Mouse (Mus musculus) thymus, adult 2 months (tissue): ENCODE results near the gene Kmt2e. TPM values are rescaled to one million over a fixed set of nuclear protein-coding genes. Genes with fewer than 3 reads are reported as not detected.

Experiments
- DNase-seq: peaks from one replicate; pipeline ENCODE4 v3.0.0; 2021
- H3K27ac ChIP-seq: fragments of 200-500 bp; 2 replicates; pipeline ENCODE4 v1.5.1; 2012; ENCODE audit warnings: low read length, control low read depth; ENCODE audit not compliant: control insufficient read depth, insufficient read depth
- H3K27me3 ChIP-seq: fragments of 200-500 bp; 2 replicates; pipeline ENCODE4 v1.6.1; 2012; ENCODE audit warnings: mild to moderate bottlenecking, low read length, moderate library complexity, mixed read lengths; ENCODE audit not compliant: control insufficient read depth, insufficient read depth
- H3K36me3 ChIP-seq: fragments of 200-500 bp; 2 replicates; pipeline ENCODE4 v1.6.1; 2012; ENCODE audit warnings: mild to moderate bottlenecking, low read length, moderate library complexity; ENCODE audit not compliant: control insufficient read depth, insufficient read depth
- H3K4me1 ChIP-seq: fragments of 200-500 bp; replicated peaks from 2 replicates; pipeline ENCODE4 v1.6.1; 2012; ENCODE audit warnings: low read length; ENCODE audit not compliant: control insufficient read depth, insufficient read depth
- H3K4me3 ChIP-seq: fragments of 200-500 bp; 2 replicates; pipeline ENCODE4 v1.5.1; 2012; ENCODE audit warnings: mild to moderate bottlenecking, low read length, control low read depth, moderate library complexity; ENCODE audit not compliant: control insufficient read depth, insufficient read depth
- CTCF ChIP-seq: fragments of 200-500 bp; IDR thresholded peaks from 2 replicates; pipeline ENCODE4 v1.5.1; 2012; ENCODE audit warnings: mild to moderate bottlenecking, control low read depth, low read length, moderate library complexity, borderline replicate concordance; ENCODE audit not compliant: control insufficient read depth, poor library complexity, insufficient read depth; ENCODE audit errors: extremely low read depth
- POLR2A ChIP-seq: fragments of 200-500 bp; IDR thresholded peaks from 2 replicates; pipeline ENCODE4 v1.6.1; 2012; ENCODE audit warnings: mild to moderate bottlenecking, low read length, control low read depth, moderate library complexity; ENCODE audit not compliant: control insufficient read depth, poor library complexity, insufficient read depth; ENCODE audit errors: extremely low read depth
- WGBS: fragments of 180-500 bp; shearing (Covaris S2); methylation state at CpG from one replicate; pipeline ENCODE4 v1.1.7; 2018; 5-methylcytosine and 5-hydroxymethylcytosine counted together
- polyA plus RNA-seq: library from polyadenylated mRNA; depleted of rRNA; stranded (reverse); fragments of >200 nt; gene quantifications from 2 replicates; pipeline ENCODE4 v1.2.3, GENCODE M21; 2012

Kmt2e gene
- polyA plus RNA-seq, 1 experiment, result 37.0 TPM

- H3K27ac ChIP-seq, result no peak overlapping the region
- H3K4me1 ChIP-seq, result no peaks in the 10 kb centered on the region
- H3K4me3 ChIP-seq, result no peak overlapping the region
- no peaks in the 10 kb centered on the region for H3K27me3 ChIP-seq
- no peak for TF ChIP-seq POLR2A
- TF ChIP-seq CTCF, result no peak
- 91% methylated on average over 8 of the region's 8 CpGs for WGBS
- peaks cover 51% of the 10 kb centered on the region for H3K36me3 ChIP-seq
- DNase-seq, result no peak
Measured at GRCm38 (mm10) chr5:23464743-23465142, 30.5 kb downstream of the Kmt2e start.

- no peak for DNase-seq
- Histone ChIP-seq H3K27ac (no peak overlapping the region), H3K4me3 (no peak overlapping the region), H3K36me3 (peaks cover 63% of the 10 kb centered on the region), H3K27me3 (no peaks in the 10 kb centered on the region), H3K4me1 (no peaks in the 10 kb centered on the region)
- 96% methylated on average over 4 of the region's 4 CpGs for WGBS
- TF ChIP-seq POLR2A (no peak), CTCF (no peak)
Measured at GRCm38 (mm10) chr5:23466546-23466945, 32.3 kb downstream of the Kmt2e start.

DNA sequence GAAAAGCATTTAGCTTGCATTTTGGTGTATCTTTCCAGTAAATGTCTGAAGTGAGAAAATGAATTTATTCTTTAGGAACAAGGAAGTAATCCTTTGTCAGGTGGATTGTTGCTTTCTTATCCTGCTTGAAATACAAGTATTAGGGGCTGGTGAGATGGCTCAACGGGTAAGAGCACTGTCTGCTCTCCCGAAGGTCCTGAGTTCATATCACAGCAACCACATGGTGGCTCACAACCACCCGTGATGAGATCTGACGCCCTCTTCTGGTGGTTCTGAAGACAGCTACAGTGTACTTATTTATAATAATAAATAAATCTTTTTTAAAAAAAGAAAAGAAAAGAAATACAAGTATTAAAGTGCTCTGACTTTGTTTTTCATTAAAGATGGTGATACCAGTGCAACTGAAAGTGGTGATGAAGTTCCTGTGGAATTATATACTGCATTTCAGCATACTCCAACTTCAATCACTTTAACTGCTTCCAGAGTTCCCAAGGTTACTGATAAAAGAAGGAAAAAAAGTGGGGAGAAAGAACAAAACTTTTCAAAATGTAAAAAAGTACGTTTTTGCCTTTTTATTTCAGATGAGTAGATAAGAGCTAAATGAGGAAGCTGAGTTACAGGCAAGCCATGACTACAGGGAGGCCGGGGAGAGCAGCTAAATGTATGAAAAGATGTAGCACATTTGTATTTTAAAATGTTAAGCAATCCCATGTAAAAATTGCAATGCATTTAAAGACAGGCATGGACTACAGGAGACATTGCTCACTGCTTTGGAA lies 39.0 kb downstream of the Kmt2e start:
- WGBS, result 72% methylated on average over 6 of the region's 6 CpGs
- TF ChIP-seq POLR2A, result no peak
- TF ChIP-seq CTCF, result no peak
- Histone ChIP-seq H3K27me3 (no peaks in the 10 kb centered on the region), H3K4me1 (no peaks in the 10 kb centered on the region), H3K36me3 (peaks cover 53% of the 10 kb centered on the region), H3K27ac (no peak overlapping the region), H3K4me3 (no peak overlapping the region)
- DNase-seq, result peak; percentile 31

- TF ChIP-seq CTCF (no peak), POLR2A (no peak)
- Histone ChIP-seq H3K27me3 (no peaks in the 10 kb centered on the region), H3K36me3 (peaks cover 94% of the 10 kb centered on the region), H3K4me1 (no peaks in the 10 kb centered on the region), H3K27ac (no peak overlapping the region), H3K4me3 (no peak overlapping the region)
- no peak for DNase-seq
- WGBS, result 99% methylated on average over 7 of the region's 7 CpGs
Measured at GRCm38 (mm10) chr5:23483811-23484210, 49.6 kb downstream of the Kmt2e start.

DNA sequence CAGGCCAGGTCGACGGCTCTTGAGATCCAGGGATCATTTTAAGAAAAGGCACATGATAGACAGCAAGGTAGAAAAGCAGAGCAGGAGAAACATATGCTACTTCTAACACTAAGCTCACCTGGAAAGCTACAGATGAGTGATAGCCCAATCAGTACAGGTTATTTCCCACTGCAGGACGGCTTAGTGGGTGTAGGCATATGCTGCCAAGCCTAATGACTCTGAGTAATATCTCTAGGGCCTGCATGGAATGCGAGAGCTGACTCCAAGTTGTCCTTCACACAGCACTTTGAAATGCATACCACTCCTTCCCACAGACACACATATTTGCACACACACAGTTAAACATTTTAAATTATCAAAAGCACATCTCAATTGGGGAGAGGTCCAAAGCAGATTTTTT lies 55.0 kb downstream of the Kmt2e start:
- peaks cover 88% of the 10 kb centered on the region for H3K36me3 ChIP-seq
- H3K4me1 ChIP-seq, result no peaks in the 10 kb centered on the region
- no peak overlapping the region for H3K27ac ChIP-seq
- WGBS, result 97% methylated on average over 4 of the region's 4 CpGs
- no peaks in the 10 kb centered on the region for H3K27me3 ChIP-seq
- H3K4me3 ChIP-seq, result no peak overlapping the region
- no peak for DNase-seq
- no peak for TF ChIP-seq CTCF
- TF ChIP-seq POLR2A, result no peak

DNA sequence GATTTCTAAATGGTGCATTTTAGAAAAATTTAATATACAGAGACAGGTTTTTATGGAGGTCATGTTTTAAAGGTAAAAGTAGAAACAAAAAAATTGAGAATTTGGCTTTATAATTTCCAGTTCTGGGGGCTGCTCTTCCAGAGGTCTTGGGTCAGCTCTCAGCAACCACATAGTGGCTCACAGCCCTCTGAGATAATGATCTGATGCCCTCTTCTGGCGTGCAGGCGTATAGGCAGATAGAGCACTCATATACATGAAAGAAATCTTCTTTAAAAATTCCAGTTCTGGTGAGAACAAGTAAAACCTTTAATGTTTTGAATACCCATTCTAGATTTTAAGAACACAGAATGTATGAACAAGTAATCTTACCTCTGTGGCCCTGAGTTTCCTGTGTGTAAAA lies 56.6 kb downstream of the Kmt2e start:
- peak; percentile 23 for DNase-seq
- 29% methylated on average over 2 of the region's 2 CpGs for WGBS
- TF ChIP-seq CTCF (no peak), POLR2A (no peak)
- no peak overlapping the region for H3K27ac ChIP-seq
- no peak overlapping the region for H3K4me3 ChIP-seq
- no peaks in the 10 kb centered on the region for H3K27me3 ChIP-seq
- H3K4me1 ChIP-seq, result no peaks in the 10 kb centered on the region
- H3K36me3 ChIP-seq, result peaks cover 84% of the 10 kb centered on the region
